Mouse (Mus musculus) B cell, adult 2 months (primary cell): ENCODE measurements around the gene Cd72.

Experiments
- DNase-seq, 2 experiments: peaks; one replicate each; pipeline ENCODE4 v3.0.0; 2022

Gene Cd72

DNA sequence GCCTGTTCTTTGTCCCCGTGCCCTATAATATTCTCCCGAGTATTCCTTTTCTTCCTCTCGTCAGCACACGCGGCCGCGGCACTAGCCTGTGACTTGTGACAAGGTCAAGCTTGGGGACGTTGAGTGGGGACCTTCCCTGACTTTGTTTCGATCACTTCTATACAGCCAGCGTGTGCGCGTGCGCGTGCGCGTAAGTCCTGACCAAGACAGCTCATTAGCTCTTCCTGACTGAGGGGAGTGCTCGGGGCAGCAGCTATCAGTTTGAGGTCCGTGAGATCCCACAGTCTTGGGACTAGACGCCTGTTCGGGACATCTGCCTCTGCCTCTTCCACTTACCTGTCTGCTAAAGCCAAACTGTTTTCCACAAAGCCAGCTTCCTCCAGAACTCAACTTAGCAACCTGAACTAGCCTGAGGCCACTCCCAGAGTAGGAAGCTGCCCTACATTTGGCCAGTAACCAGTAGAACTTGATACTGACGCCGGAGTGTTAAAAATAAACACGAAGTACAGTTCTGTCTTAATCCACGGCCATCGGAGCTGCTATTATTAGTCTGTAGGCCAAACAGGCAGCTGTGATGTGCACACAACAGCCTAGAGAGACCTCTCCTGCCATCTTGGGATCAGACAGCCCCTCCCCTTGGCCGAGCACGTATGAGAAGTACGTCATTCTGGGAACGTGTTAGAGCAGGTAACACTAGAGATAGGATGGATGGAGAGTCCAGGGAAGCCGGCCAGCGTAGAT lies 54.9 kb downstream of the Cd72 start:
- no peak for DNase-seq

GRCm38 (mm10) chr4:43398829-43399331 lies 55.5 kb downstream of the Cd72 start:
- DNase-seq: no peak

DNA sequence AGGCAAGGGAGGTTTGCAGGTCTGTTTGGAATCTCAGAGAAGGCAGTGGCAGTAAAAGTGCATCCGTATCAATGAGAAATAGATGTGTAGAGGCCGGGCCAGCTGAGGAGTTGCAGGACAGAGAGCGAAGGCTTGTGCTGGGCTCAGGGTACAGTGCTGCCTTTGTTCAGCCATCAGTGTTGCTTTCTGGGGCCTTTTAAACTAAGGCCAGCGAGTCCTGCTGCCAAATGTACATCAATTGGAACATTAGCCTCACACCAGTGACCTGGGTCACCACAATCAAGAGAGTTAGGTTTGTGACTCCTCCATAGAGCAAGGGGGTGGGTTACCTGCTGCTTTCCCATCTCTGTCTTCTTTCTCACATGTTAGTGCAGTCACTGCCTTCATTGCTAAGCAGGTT lies 56.4 kb downstream of the Cd72 start:
- no peak for DNase-seq
